Mouse (Mus musculus) lung, adult 2 months (tissue): ENCODE results near the gene Gm36210. TPM values are rescaled to one million over a fixed set of nuclear protein-coding genes. Genes with fewer than 3 reads are reported as not detected.

Experiments used
- DNase-seq: peaks from one replicate; pipeline ENCODE4 v3.0.0; 2022
- H3K4me1 ChIP-seq: fragments of 200-500 bp; 2 replicates; pipeline ENCODE4 v1.6.1; 2011; ENCODE audit warnings: low read length; ENCODE audit not compliant: control insufficient read depth, insufficient read depth
- H3K4me3 ChIP-seq: fragments of 200-500 bp; replicated peaks from 2 replicates; pipeline ENCODE3; 2011; ENCODE audit warnings: low read depth, mild to moderate bottlenecking, control low read depth, low read length; ENCODE audit errors: extremely low read depth
- CTCF ChIP-seq: fragments of 200-500 bp; IDR thresholded peaks from 2 replicates; pipeline ENCODE4 v1.5.1; 2011; ENCODE audit warnings: mild to moderate bottlenecking, low read length, control low read depth; ENCODE audit not compliant: insufficient read depth
- POLR2A ChIP-seq: fragments of 200-500 bp; IDR thresholded peaks from 2 replicates; pipeline ENCODE4 v1.6.1; 2011; ENCODE audit warnings: low read depth, mild to moderate bottlenecking, control low read depth, low read length, borderline replicate concordance; ENCODE audit errors: extremely low read depth
- WGBS: fragments of 180-500 bp; shearing (Covaris S2); methylation state at CpG from one replicate; pipeline ENCODE4 v1.1.7; 2018; 5-methylcytosine and 5-hydroxymethylcytosine counted together
- polyA plus RNA-seq: library from polyadenylated mRNA; depleted of rRNA; stranded (reverse); fragments of >200 nt; gene quantifications from 2 replicates; pipeline ENCODE4 v1.2.3, GENCODE M21; 2012

Gm36210 gene
- polyA plus RNA-seq, 1 experiment = 0.20 TPM

GRCm38 (mm10) chr7:4937392-4937791 is 31.1 kb upstream of the Gm36210 start:
- TF ChIP-seq POLR2A = no peak
- TF ChIP-seq CTCF = no peak
- DNase-seq = no peak
- 67% methylated on average over 10 of the region's 11 CpGs for WGBS
- Histone ChIP-seq H3K4me1 (no peaks in the 10 kb centered on the region), H3K4me3 (no peak overlapping the region)

DNA sequence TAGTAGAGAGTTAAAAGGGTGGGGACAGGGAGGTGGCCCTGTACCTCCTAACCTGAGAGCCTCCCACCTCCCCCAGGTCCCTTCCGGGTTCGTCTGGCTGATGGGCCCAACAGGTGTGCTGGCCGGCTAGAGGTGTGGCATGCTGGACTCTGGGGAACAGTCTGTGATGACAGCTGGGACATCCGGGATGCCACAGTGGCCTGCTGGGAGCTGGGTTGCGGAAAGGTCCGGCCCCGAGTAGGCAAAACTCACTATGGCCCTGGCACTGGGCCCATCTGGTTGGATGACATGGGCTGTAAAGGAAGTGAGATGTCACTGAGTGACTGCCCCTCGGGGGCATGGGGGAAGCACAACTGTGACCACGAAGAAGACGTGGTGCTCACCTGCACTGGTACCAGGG is 30.5 kb upstream of the Gm36210 start:
- H3K4me1 ChIP-seq = no peaks in the 10 kb centered on the region
- DNase-seq = no peak
- TF ChIP-seq CTCF (no peak), POLR2A (no peak)
- no peak overlapping the region for H3K4me3 ChIP-seq
- WGBS = 53% methylated on average over 10 of the region's 10 CpGs

GRCm38 (mm10) chr7:4934160-4934914 is 28.0 kb upstream of the Gm36210 start:
- 76% methylated on average over 4 of the region's 4 CpGs for WGBS

GRCm38 (mm10) chr7:4933103-4933502 is 26.8 kb upstream of the Gm36210 start:
- no peak for TF ChIP-seq POLR2A
- no peak for TF ChIP-seq CTCF
- H3K4me1 ChIP-seq = no peaks in the 10 kb centered on the region
- H3K4me3 ChIP-seq = no peak overlapping the region
- WGBS = 75% methylated on average over 12 of the region's 12 CpGs
- DNase-seq = no peak

More at GRCm38 (mm10) chr7:4934160-4934914, 28.0 kb upstream of the Gm36210 start:
- H3K4me1 ChIP-seq = no peaks in the 10 kb centered on the region
- H3K4me3 ChIP-seq = no peak overlapping the region
- no peak for TF ChIP-seq CTCF
- TF ChIP-seq POLR2A = no peak
- DNase-seq = no peak

- no peak for DNase-seq
- no peaks in the 10 kb centered on the region; the same call in 1 of the 2 replicates for H3K4me1 ChIP-seq
- 51% methylated on average over 17 of the region's 17 CpGs for WGBS
- TF ChIP-seq CTCF (no peak), POLR2A (no peak)
- no peak overlapping the region for H3K4me3 ChIP-seq
Observed at GRCm38 (mm10) chr7:4928323-4928722, 22.0 kb upstream of the Gm36210 start.

GRCm38 (mm10) chr7:4927711-4928110 is 21.4 kb upstream of the Gm36210 start:
- DNase-seq = no peak

DNA sequence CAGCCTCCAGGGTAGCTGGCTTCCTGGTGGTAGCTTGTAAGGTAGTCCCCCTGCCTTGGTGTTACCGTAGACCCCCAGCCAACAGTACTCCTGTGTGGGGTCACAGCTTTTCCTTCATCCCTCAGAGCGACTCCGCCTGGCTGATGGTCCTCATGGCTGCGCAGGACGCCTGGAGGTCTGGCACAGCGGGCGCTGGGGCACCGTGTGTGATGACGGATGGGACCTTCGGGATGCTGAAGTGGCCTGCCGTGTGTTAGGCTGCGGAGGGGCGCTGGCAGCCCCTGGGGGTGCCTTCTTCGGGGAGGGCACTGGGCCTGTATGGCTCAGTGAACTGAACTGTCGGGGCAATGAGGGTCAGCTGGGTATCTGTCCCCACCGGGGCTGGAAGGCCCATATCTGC is 20.5 kb upstream of the Gm36210 start:
- peaks cover 7% of the 10 kb centered on the region; the same call in 1 of the 2 replicates for H3K4me1 ChIP-seq
- no peak for TF ChIP-seq POLR2A
- no peak for TF ChIP-seq CTCF
- no peak for DNase-seq
- 73% methylated on average over 16 of the region's 16 CpGs for WGBS
- no peak overlapping the region for H3K4me3 ChIP-seq

More at GRCm38 (mm10) chr7:4927711-4928110, 21.4 kb upstream of the Gm36210 start:
- TF ChIP-seq CTCF = no peak
- no peak for TF ChIP-seq POLR2A
- peak overlapping the region; percentile 38 for H3K4me3 ChIP-seq
- H3K4me1 ChIP-seq = peaks cover 3% of the 10 kb centered on the region; the same call in 1 of the 2 replicates
- 48% methylated on average over 8 of the region's 8 CpGs for WGBS

- TF ChIP-seq CTCF = no peak
- TF ChIP-seq POLR2A = no peak
- WGBS = 17% methylated on average over 6 of the region's 6 CpGs
- H3K4me3 ChIP-seq = no peak within 1 kb of the TSS
- H3K4me1 ChIP-seq = peaks cover 7% of the 10 kb centered on the region
- no peak for DNase-seq
Observed at GRCm38 (mm10) chr7:4925441-4926381, 19.4 kb upstream of the Gm36210 start, which contains the start of gene Ssc5d. Gene Ssc5d, plus strand, starts transcription at chr7:4925785.

DNA sequence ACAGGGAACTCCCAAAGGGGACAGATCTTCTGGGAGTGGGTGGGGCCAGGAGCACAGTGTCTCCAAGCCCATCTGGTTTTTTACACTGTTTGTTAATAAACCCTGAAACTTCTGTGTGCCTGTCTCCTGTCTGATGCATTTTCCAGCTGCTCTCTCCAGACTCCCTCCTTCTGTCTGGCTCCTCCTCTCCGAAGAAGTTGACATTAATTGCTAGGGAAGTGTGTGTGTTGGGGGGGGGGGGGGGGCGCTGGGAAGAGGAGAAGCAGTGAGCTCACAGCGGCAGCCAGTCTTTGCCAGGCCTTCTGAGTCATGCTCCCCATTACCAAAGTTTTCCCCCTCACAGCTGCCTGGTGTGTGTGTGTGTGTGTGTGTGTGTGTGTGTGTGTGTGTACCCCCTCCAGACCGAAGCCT is 18.6 kb upstream of the Gm36210 start:
- no peak for DNase-seq
- H3K4me1 ChIP-seq = peaks cover 7% of the 10 kb centered on the region
- H3K4me3 ChIP-seq = no peak overlapping the region
- WGBS = 2% methylated on average over 3 of the region's 4 CpGs
- TF ChIP-seq POLR2A = no peak
- TF ChIP-seq CTCF = no peak
